Mouse (Mus musculus): ENCODE results near the gene Amdhd1. TPM values are rescaled to one million over a fixed set of nuclear protein-coding genes. Genes with fewer than 3 reads are reported as not detected.
"Not testable (repeated sequence)": the region's sequence is repeated elsewhere in the genome, so short reads cannot be mapped to it uniquely, and the experiment has no call there.

Amdhd1 gene
- polyA plus RNA-seq, 1 experiment from 2014 or later = not detected

GRCm38 (mm10) chr10:93559786-93560185 is 20.0 kb upstream of the Amdhd1 start:
- Histone ChIP-seq H3K27ac (replicated peaks) (no peak overlapping the region), H3K27me3 (no peaks in the 10 kb centered on the region), H3K9ac (no peak overlapping the region), H3K4me2 (no peak overlapping the region), H3K9me3 (no peaks in the 10 kb centered on the region), H3K4me3 (no peak overlapping the region), H3K36me3 (no peaks in the 10 kb centered on the region), H3K4me1 (replicated peaks) (no peaks in the 10 kb centered on the region)
- WGBS = 62% methylated on average over 9 of the region's 9 CpGs
- no peak for ATAC-seq (ENCODE audit: low read depth)

- not testable (repeated sequence) for H3K9ac ChIP-seq; H3K36me3 ChIP-seq; H3K27ac ChIP-seq (replicated peaks); H3K4me3 ChIP-seq; H3K4me1 ChIP-seq (replicated peaks); H3K9me3 ChIP-seq; H3K4me2 ChIP-seq; H3K27me3 ChIP-seq; ATAC-seq (ENCODE audit: low read depth)
- 83% methylated on average over 2 of the region's 2 CpGs for WGBS
These were observed 18.1 kb upstream of the Amdhd1 start for GRCm38 (mm10) chr10:93557971-93558370.

- Histone ChIP-seq H3K9me3 (no peaks in the 10 kb centered on the region), H3K27me3 (no peaks in the 10 kb centered on the region), H3K4me3 (no peak overlapping the region), H3K27ac (replicated peaks) (no peak overlapping the region), H3K36me3 (no peaks in the 10 kb centered on the region), H3K9ac (no peak overlapping the region), H3K4me1 (replicated peaks) (no peaks in the 10 kb centered on the region), H3K4me2 (no peak overlapping the region)
- 89% methylated on average over 8 of the region's 8 CpGs for WGBS
- ATAC-seq (ENCODE audit: low read depth) = no peak
These were observed 12.8 kb upstream of the Amdhd1 start for GRCm38 (mm10) chr10:93552596-93552995.

- Histone ChIP-seq H3K4me3 (no peak overlapping the region), H3K9ac (no peak overlapping the region), H3K36me3 (no peaks in the 10 kb centered on the region), H3K4me1 (replicated peaks) (no peaks in the 10 kb centered on the region), H3K4me2 (no peak overlapping the region), H3K9me3 (no peaks in the 10 kb centered on the region), H3K27me3 (no peaks in the 10 kb centered on the region), H3K27ac (replicated peaks) (no peak overlapping the region)
- ATAC-seq (ENCODE audit: low read depth) = no peak
- 87% methylated on average over 10 of the region's 10 CpGs for WGBS
These were observed 10.0 kb upstream of the Amdhd1 start for GRCm38 (mm10) chr10:93549821-93550220.

- Histone ChIP-seq H3K4me1 (replicated peaks) (no peaks in the 10 kb centered on the region), H3K9me3 (no peaks in the 10 kb centered on the region), H3K4me3 (no peak overlapping the region), H3K4me2 (no peak overlapping the region), H3K36me3 (no peaks in the 10 kb centered on the region), H3K9ac (no peak overlapping the region), H3K27ac (replicated peaks) (no peak overlapping the region), H3K27me3 (no peaks in the 10 kb centered on the region)
- WGBS = 15% methylated on average over 7 of the region's 7 CpGs
- peak; percentile 63; the same call in 1 of the 2 replicates for ATAC-seq (ENCODE audit: low read depth)
These were observed 9.2 kb upstream of the Amdhd1 start for GRCm38 (mm10) chr10:93548991-93549390.

- no peak overlapping the region for H3K4me2 ChIP-seq
- ATAC-seq (ENCODE audit: low read depth) = no peak
- no peak overlapping the region for H3K9ac ChIP-seq
- H3K9me3 ChIP-seq = no peaks in the 10 kb centered on the region
- no peaks in the 10 kb centered on the region for H3K27me3 ChIP-seq
- no peaks in the 10 kb centered on the region for H3K4me1 ChIP-seq (replicated peaks)
- no peaks in the 10 kb centered on the region for H3K36me3 ChIP-seq
- no peak overlapping the region for H3K4me3 ChIP-seq
- 94% methylated on average over 4 of the region's 4 CpGs for WGBS
- no peak overlapping the region for H3K27ac ChIP-seq (replicated peaks)
These were observed 8.0 kb upstream of the Amdhd1 start for GRCm38 (mm10) chr10:93547741-93548270.

GRCm38 (mm10) chr10:93544172-93544571 is 4.3 kb upstream of the Amdhd1 start:
- H3K4me1 ChIP-seq (replicated peaks) = peaks cover 17% of the 10 kb centered on the region
- peaks cover 4% of the 10 kb centered on the region for H3K27me3 ChIP-seq
- H3K4me2 ChIP-seq = no peak overlapping the region
- 80% methylated on average over 5 of the region's 5 CpGs for WGBS
- no peaks in the 10 kb centered on the region for H3K9me3 ChIP-seq
- no peaks in the 10 kb centered on the region for H3K36me3 ChIP-seq
- no peak for ATAC-seq (ENCODE audit: low read depth)
- no peak overlapping the region for H3K9ac ChIP-seq
- H3K27ac ChIP-seq (replicated peaks) = no peak overlapping the region
- H3K4me3 ChIP-seq = no peak overlapping the region

- Histone ChIP-seq H3K4me3 (no peak overlapping the region), H3K9me3 (no peaks in the 10 kb centered on the region), H3K9ac (no peak overlapping the region), H3K4me2 (no peak overlapping the region), H3K27me3 (peaks cover 12% of the 10 kb centered on the region), H3K36me3 (no peaks in the 10 kb centered on the region), H3K27ac (replicated peaks) (no peak overlapping the region), H3K4me1 (replicated peaks) (peaks cover 17% of the 10 kb centered on the region)
- no peak for ATAC-seq (ENCODE audit: low read depth)
- WGBS = 51% methylated on average over 6 of the region's 6 CpGs
These were observed 3.3 kb upstream of the Amdhd1 start for GRCm38 (mm10) chr10:93543176-93543575.

GRCm38 (mm10) chr10:93542356-93542755 is 2.5 kb upstream of the Amdhd1 start:
- H3K9me3 ChIP-seq = no peaks in the 10 kb centered on the region
- no peak overlapping the region for H3K27ac ChIP-seq (replicated peaks)
- no peak overlapping the region for H3K9ac ChIP-seq
- H3K4me3 ChIP-seq = no peak overlapping the region
- ATAC-seq (ENCODE audit: low read depth) = no peak
- 17% methylated on average over 4 of the region's 4 CpGs for WGBS
- peaks cover 17% of the 10 kb centered on the region for H3K4me1 ChIP-seq (replicated peaks)
- no peak overlapping the region for H3K4me2 ChIP-seq
- peaks cover 17% of the 10 kb centered on the region for H3K27me3 ChIP-seq
- no peaks in the 10 kb centered on the region for H3K36me3 ChIP-seq

DNA sequence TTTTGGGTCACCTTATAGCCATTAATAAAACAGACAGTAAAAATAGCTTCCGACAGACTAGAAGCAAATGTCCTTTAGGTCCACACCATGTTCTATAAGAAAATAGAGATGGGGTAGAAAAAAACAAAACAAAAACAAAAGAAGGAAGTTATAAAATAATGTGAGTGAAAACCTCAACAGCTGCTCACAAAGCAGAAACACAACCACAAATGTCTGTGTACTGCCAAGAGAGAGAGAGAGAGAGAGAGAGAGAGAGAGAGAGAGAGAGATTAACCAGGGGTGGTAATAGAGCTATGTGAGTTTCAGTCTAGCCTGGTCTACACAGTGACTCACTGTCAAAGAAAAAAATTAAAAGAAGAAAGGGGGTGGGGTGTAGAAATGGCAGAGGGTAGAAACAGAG is 1.8 kb upstream of the Amdhd1 start:
- peaks cover 17% of the 10 kb centered on the region for H3K4me1 ChIP-seq (replicated peaks)
- no peak overlapping the region for H3K9ac ChIP-seq
- no peak overlapping the region for H3K27ac ChIP-seq (replicated peaks)
- H3K27me3 ChIP-seq = peaks cover 18% of the 10 kb centered on the region
- no peaks in the 10 kb centered on the region for H3K36me3 ChIP-seq
- 77% methylated on average over 1 of the region's 1 CpGs for WGBS
- no peak overlapping the region for H3K4me2 ChIP-seq
- H3K4me3 ChIP-seq = no peak overlapping the region
- H3K9me3 ChIP-seq = no peaks in the 10 kb centered on the region
- no peak for ATAC-seq (ENCODE audit: low read depth)

- peak within 1 kb of the TSS; percentile 63 for H3K4me2 ChIP-seq
- no peak within 1 kb of the TSS for H3K27ac ChIP-seq (replicated peaks)
- peaks cover 20% of the 10 kb centered on the region for H3K27me3 ChIP-seq
- H3K9ac ChIP-seq = peak within 1 kb of the TSS; percentile 54
- peak; percentile 28; the same call in 1 of the 2 replicates for ATAC-seq (ENCODE audit: low read depth)
- H3K4me1 ChIP-seq (replicated peaks) = peaks cover 17% of the 10 kb centered on the region
- no peaks in the 10 kb centered on the region for H3K9me3 ChIP-seq
- H3K36me3 ChIP-seq = no peaks in the 10 kb centered on the region
- H3K4me3 ChIP-seq = peak within 1 kb of the TSS; percentile 34
- WGBS = 74% methylated on average over 17 of the region's 17 CpGs
These were observed 788 bp upstream of the Amdhd1 start, which contains the start of gene Ccdc38 for GRCm38 (mm10) chr10:93540431-93541210. Gene Ccdc38, plus strand, starts transcription at chr10:93540632.

DNA sequence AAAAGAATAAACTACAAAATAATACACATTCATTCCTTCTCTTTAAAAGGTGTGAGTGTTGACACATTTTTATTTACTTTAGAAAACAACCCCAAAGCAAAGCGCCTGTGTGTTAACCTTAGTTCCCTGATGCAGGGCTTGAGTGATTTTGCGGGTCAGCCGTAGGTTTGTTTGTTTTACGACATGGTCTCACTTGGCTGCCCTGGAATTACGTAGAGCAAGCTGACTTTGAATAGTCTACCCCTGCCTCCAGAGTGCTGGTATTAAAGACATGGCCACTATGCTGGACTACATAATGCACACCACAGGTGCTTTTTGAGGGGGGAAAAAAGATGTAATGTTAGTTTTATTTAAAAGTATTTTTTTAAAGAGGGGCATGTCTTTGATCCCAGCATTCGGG is 1.0 kb downstream of the Amdhd1 start:
- no peak for ATAC-seq (ENCODE audit: low read depth)

More for the DNA sequence above, 1.0 kb downstream of the Amdhd1 start:
- H3K36me3 ChIP-seq = no peaks in the 10 kb centered on the region
- peaks cover 25% of the 10 kb centered on the region for H3K27me3 ChIP-seq
- no peak overlapping the region for H3K9ac ChIP-seq
- 45% methylated on average over 6 of the region's 6 CpGs for WGBS
- no peak overlapping the region for H3K27ac ChIP-seq (replicated peaks)
- H3K9me3 ChIP-seq = no peaks in the 10 kb centered on the region
- no peak overlapping the region for H3K4me2 ChIP-seq
- H3K4me1 ChIP-seq (replicated peaks) = peaks cover 23% of the 10 kb centered on the region
- no peak overlapping the region for H3K4me3 ChIP-seq

Measured in neural tube, embryonic 13.5 days (tissue).